Mouse (Mus musculus) embryonic stem cell, embryonic (primary cell): ENCODE data around the gene Timm8a1.

Experiments used
- CTCF ChIA-PET, 4 experiments: fragments of 300-600 bp in 2 of 4; fragments of 350-600 bp in 2 of 4; sonication (Branson Sonifier 250); formaldehyde crosslinking; loops; one replicate each; lab custom pipeline; 2022; ENCODE audit warnings: inconsistent platforms in 2 of 4; lab: Charles Lee
- POLR2A ChIA-PET, 4 experiments: fragments of 300-600 bp in 2 of 4; fragments of 350-600 bp in 2 of 4; sonication (Branson Sonifier 250); formaldehyde crosslinking; loops; one replicate each; lab custom pipeline; 2022; ENCODE audit warnings: antibody characterized with exemption in 4 of 4, inconsistent platforms in 1 of 4; lab: Charles Lee

Gene Timm8a1

GRCm38 (mm10) chrX:134550903-134551302 lies 9.2 kb upstream of the Timm8a1 start:
- CTCF ChIA-PET: interaction anchor here in 3 of 4 experiments (0.5 to 2.8 kb wide), 6 partner anchors 9 to 64 kb away, joined by 3 to 6 read pairs (median 3); partner anchors contain the start of gene Timm8a1 (in 2 of the 3)
- POLR2A ChIA-PET: interaction anchor here in 2 of 4 experiments (1.9 kb wide), 2 partner anchors 34 kb away, joined by 5 to 9 read pairs; partner anchors contain the start of gene Rpl36a (in 2 of the 2)

GRCm38 (mm10) chrX:134547330-134547729 lies 5.7 kb upstream of the Timm8a1 start:
- CTCF ChIA-PET: interaction anchor here in 1 of 4 experiments (1.4 kb wide), 1 partner anchor 8 kb away, joined by 3 read pairs; no protein-coding TSS in a partner anchor
- POLR2A ChIA-PET: interaction anchor here in 2 of 4 experiments (1.0 to 3.0 kb wide), 2 partner anchors 38 kb away, joined by 4 to 13 read pairs; partner anchors contain the start of gene Rpl36a (in 2 of the 2)

- CTCF ChIA-PET: interaction anchor here in 2 of 4 experiments (0.6 to 2.1 kb wide), 9 partner anchors 8 to 1228 kb away, joined by 3 to 7 read pairs (median 6); partner anchors contain the start of genes Gla (in 1 of the 2) and Hnrnph2 (in 1 of the 2)
These were observed 267 bp upstream of the Timm8a1 start for GRCm38 (mm10) chrX:134541955-134542308.

GRCm38 (mm10) chrX:134540414-134541135 lies 1.1 kb downstream of the Timm8a1 start:
- CTCF ChIA-PET: interaction anchor here in 1 of 4 experiments (0.6 to 2.1 kb wide), 6 partner anchors 8 to 605 kb away, joined by 3 to 7 read pairs (median 4); no protein-coding TSS in a partner anchor

More at GRCm38 (mm10) chrX:134541955-134542308, 267 bp upstream of the Timm8a1 start:
- POLR2A ChIA-PET: interaction anchor here (0.6 to 5.1 kb wide), 37 partner anchors 8 to 467 kb away, joined by 3 to 66 read pairs (median 4); partner anchors contain the start of genes Rpl36a (in 4 of the 4), Gla (in 3 of the 4), Hnrnph2 (in 3 of the 4) and Armcx1 (in 1 of the 4)

GRCm38 (mm10) chrX:134539795-134540194 lies 1.9 kb downstream of the Timm8a1 start:
- ChIA-PET CTCF (interaction anchor here in 2 of 4 experiments (0.6 to 1.8 kb wide), 6 partner anchors 8 to 453 kb away, joined by 3 to 7 read pairs (median 4); no protein-coding TSS in a partner anchor), POLR2A (interaction anchor here in 3 of 4 experiments (0.7 to 5.1 kb wide), 9 partner anchors 10 to 136 kb away, joined by 3 to 66 read pairs (median 4); partner anchors contain the start of genes Rpl36a (in 3 of the 3), Drp2 (in 1 of the 3), Gla (in 1 of the 3) and Hnrnph2 (in 1 of the 3))

More at GRCm38 (mm10) chrX:134540414-134541135, 1.1 kb downstream of the Timm8a1 start:
- POLR2A ChIA-PET: interaction anchor here in 3 of 4 experiments (0.6 to 5.1 kb wide), 14 partner anchors 12 to 468 kb away, joined by 3 to 66 read pairs (median 6); partner anchors contain the start of genes Rpl36a (in 3 of the 3), Gla (in 2 of the 3) and Hnrnph2 (in 2 of the 3)

- CTCF ChIA-PET: interaction anchor here in 3 of 4 experiments (0.6 to 1.5 kb wide), 4 partner anchors 8 to 192 kb away, joined by 3 to 5 read pairs (median 4); partner anchors contain the start of gene Timm8a1 (in 1 of the 3)
- POLR2A ChIA-PET: interaction anchor here in 1 of 4 experiments (1.4 to 2.7 kb wide), 2 partner anchors 8 to 52 kb away, joined by 10 read pairs; partner anchors contain the start of genes Rpl36a and Timm8a1
These were observed 8.3 kb downstream of the Timm8a1 start for GRCm38 (mm10) chrX:134533346-134533745.

GRCm38 (mm10) chrX:134525260-134525659 lies 16.4 kb downstream of the Timm8a1 start:
- POLR2A ChIA-PET: no interaction called here
- CTCF ChIA-PET: interaction anchor here in 1 of 4 experiments (0.6 to 0.7 kb wide), 2 partner anchors 14 to 716 kb away, joined by 3 to 7 read pairs; no protein-coding TSS in a partner anchor

GRCm38 (mm10) chrX:134523772-134524171 lies 17.9 kb downstream of the Timm8a1 start:
- CTCF ChIA-PET: no interaction called here

GRCm38 (mm10) chrX:134509473-134509872 lies 32.2 kb downstream of the Timm8a1 start:
- ChIA-PET POLR2A (interaction anchor here in 2 of 4 experiments (0.7 to 0.9 kb wide), 2 partner anchors 75 to 373 kb away, joined by 3 to 6 read pairs; no protein-coding TSS in a partner anchor), CTCF (interaction anchor here (0.6 to 1.2 kb wide), 14 partner anchors 8 to 1162 kb away, joined by 3 to 6 read pairs (median 4); partner anchors contain the start of gene Rpl36a (in 1 of the 4))

More at GRCm38 (mm10) chrX:134523772-134524171, 17.9 kb downstream of the Timm8a1 start:
- POLR2A ChIA-PET: no interaction called here

GRCm38 (mm10) chrX:134507977-134508376 lies 33.7 kb downstream of the Timm8a1 start:
- ChIA-PET POLR2A (interaction anchor here in 2 of 4 experiments (0.7 to 1.2 kb wide), 3 partner anchors 77 to 501 kb away, joined by 3 read pairs; partner anchors contain the start of genes Rpl36a (in 2 of the 2) and Zmat1 (in 1 of the 2)), CTCF (interaction anchor here (0.5 to 1.7 kb wide), 8 partner anchors 18 to 560 kb away, joined by 3 to 16 read pairs (median 4); partner anchors contain the start of gene Drp2 (in 1 of the 4))

GRCm38 (mm10) chrX:134500651-134501050 lies 41.0 kb downstream of the Timm8a1 start:
- CTCF ChIA-PET: interaction anchor here in 3 of 4 experiments (0.6 to 1.5 kb wide), 3 partner anchors 9 kb away, joined by 3 to 5 read pairs (median 5); no protein-coding TSS in a partner anchor
- POLR2A ChIA-PET: no interaction called here
